Mouse (Mus musculus) spleen, embryonic (tissue): ENCODE data around the gene Syt9.

Experiments used
- CTCF ChIA-PET: fragments of 350-600 bp; sonication (Branson Sonifier 250); formaldehyde crosslinking; loops from one replicate; lab custom pipeline; 2022; lab: Charles Lee

Syt9 gene

DNA sequence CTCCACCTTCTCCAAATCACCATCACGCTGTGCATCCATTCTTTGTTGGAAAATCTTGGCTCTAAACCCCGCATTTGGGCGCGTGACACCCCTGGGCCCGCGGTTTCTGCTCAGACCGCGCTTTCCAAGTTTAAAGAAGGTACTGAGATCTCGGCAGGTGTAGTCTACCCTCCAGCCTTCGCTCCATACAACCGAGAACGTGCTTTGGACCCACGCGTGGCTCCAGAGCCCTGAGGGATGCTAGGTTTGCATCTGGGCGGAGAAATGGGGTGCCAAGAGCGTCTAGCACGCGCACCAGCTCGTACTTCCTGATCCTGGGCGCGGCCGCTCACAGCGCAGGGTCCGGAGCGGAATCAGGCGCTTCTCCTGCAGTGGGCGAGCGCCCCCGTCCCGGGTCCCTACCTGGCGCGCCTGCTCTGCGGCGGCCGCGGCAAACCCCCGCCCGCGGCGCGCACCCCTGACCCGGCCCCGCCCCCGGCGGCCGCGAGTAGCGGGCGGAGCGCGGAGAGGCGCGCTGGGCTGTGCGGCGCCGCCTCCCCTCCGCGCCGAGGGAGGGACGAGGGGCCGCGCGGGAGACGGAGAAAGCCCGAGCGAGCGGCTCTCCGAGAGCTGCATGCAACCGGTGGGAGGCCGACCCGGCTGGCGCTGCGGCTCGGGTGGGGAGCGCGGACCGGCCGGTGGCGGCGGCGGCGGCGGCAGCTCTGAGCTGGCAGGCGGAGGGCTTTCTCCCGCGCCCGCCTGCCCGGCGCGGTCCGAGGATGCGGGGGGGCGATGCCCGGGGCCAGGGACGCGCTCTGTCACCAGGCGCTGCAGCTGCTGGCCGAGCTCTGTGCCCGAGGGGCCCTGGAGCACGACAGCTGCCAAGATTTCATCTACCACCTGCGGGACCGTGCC lies at the start of gene Syt9:
Gene Syt9 (plus strand): TSS at position 497 of the 894 bp plus-strand sequence.
- CTCF ChIA-PET: no interaction called here

DNA sequence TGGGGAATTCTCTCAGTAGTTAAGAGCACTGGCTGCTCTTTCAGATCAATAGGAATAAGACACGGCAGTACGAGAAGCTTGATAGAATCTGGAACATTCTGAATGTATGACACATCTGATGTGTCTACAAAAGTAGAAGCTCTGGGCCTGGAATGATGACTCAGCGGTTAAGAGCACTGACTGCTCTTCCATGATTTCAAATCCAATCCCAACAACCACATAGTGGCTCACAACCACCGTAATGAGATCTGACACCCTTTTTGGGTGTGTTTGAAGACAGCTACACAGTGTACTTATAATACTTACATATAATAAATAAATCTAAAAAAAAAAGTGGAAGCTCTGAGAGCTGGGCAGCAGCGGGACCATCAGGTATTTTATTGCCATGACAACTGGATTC lies 31.5 kb upstream of the Syt9 start:
- CTCF ChIA-PET: interaction anchor here (0.5 kb wide), 1 partner anchor 24 kb away, joined by 3 read pairs; no protein-coding TSS in a partner anchor

DNA sequence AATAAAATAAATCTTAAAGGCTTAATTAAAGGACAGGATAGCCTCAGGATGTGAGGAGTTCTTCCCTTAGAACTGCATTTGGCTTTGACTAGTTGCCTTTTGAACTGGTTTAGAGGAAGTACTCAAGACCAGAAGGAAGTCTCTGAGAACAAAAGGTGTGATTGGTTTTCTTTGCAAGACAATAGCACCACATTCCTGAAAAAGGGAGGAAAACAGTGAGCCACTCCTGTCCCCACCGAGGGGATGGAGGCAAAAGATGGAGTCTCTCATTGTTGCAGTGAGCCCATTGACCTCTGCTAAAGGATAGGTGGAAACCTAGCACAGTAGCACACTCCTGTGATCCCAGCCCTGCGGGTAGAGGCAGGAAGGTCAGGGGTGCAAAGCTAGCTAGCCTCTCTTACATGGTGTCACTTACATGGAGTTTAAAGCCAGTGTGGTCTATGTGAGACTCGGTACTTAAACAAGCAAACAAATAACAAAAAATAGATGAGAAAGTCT lies 30.9 kb upstream of the Syt9 start:
- CTCF ChIA-PET: interaction anchor here (0.5 kb wide), 1 partner anchor 25 kb away, joined by 3 read pairs; no protein-coding TSS in a partner anchor

DNA sequence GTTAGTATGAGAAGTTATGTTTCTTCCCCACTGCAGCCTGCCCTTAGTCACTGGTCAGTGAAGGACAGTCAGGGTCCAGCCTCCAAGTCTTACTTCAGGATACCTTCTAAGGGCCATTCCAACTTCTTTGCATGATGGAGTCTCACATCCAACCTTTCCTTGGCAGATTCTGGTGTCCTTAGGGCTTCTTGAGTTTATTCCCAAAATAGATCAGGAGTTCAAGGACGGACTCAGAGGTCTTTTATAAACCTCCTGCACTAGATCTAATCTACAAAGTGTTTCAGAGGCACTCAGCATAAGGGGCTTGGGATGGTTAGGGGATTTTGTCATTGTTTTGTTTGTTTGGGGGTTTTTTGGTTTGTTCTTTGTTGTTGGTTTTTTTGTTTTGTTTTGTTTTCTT lies 30.3 kb upstream of the Syt9 start:
- CTCF ChIA-PET: no interaction called here

DNA sequence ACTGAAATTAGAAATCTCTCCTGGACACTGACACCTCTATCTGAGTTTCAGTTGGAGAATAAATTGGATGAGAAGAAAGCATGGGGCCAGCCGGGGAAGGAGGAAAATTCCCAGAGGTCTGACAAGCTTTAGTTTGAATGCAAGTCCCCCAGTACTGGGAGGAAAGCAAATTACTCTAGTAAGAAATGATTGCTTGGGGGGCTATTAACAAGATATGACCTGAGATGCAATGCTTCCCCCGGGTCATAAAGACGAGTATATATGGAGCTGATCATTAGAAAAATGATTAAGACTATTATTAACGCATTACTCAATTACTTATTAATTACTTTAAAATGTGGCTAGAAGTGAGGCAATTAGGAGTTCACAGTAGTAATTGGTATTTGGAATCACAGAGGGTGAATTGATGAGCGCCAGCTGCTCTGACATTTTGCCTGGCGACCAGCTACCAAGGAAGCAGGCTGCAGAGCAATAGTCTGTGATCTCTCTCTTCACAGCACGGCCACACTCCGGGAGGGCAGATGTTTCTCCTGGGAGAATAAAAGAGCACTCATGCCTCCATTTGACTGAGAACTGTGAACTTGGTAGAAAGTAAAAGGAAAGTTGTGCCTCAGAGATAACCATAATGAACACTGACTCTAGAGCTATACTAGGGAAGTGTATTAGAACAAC lies 28.9 kb upstream of the Syt9 start:
- CTCF ChIA-PET: no interaction called here

DNA sequence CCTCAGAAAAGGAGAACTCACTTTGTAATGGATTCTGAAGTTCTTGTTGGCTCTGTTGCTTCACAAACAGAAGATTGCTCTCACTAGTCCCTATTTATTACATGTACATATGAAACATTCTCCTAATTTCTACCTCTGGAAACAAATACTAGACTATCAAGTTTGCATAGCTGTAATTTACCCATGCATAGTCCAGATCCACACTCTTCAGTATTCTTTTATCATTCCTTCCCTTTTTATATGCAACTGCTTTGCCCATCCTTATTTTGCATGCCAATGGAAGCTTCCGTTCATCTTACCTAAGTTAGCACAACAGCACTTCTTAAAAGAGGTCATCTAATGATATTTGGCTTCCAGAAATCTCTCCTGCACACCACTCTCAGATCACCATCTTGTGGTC lies 21.3 kb upstream of the Syt9 start:
- CTCF ChIA-PET: no interaction called here

DNA sequence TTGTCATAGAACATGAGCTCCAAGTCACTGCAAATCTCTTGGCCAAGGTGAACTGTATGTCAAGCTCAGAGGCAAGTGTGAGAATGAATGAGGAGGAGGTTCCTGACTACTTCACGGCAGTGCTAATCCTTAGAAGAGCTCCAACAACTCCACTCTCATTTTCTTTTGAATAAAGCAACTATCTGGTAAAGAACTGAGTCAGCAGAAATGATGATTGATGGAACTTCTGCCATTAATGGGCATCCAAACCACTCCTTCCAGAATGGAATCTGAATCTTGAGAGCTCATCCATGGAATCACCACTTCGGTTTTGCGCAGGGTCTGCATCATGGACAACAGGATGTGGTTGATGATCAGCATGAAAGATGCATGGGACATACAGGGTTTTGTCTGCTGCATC lies 8.4 kb upstream of the Syt9 start:
- CTCF ChIA-PET: no interaction called here

DNA sequence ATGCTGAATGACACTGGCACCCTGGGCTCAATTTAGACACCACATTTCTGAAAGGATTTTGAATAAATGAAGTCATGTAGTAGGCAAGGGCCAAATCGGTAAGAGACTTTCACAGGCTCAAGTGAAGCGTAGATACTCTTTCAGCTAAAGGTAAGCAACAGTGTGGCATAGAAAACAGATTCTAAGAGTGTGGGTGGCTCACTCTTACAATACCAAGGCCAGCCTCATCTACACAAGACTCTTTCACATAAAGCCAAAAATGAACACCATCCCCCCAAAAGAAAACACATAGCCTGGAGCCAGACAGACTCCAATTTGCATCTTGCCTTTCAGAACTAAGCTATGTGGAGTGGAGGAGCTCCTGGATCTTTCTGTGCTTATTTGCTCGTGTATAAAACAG lies 7.9 kb upstream of the Syt9 start:
- CTCF ChIA-PET: no interaction called here

DNA sequence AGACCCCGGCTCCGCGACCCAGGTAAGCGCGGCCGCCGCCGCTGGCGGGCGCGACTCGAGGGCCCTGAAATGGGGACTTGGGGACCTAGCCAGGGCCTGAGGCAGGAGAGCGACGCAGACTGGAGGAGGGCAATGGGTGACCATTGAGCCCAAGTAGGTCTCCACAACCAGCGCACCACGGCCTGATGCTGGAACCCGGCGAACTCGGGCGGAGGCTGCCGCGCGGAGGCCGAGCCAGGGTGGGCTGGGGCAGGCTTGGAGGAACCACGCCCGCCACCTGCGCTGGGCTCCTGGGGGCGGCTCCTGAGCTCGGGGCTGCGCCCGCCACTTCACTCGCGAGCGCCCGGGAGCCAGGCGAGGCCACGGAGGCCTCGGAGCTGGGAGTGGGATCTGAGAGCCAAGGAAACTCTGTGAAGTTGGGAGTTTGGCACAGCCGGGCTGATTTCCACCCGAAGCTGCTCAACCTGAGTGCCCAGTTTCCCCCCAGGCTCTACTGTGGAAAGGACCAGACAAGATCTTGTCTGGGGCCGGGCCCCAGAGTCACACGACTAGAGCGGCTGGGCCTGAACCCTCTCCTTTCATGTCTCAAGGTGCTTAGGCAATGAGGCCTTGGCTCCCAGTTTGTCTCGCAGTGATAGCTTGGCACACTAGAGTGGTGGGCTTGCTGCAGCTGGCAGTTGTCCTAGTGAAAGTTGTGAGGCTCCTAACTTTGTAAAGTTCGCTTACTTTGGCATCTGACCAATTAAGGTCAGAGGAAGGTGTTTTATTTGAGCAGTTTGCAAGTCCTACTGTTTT lies 795 bp downstream of the Syt9 start:
- CTCF ChIA-PET: no interaction called here

DNA sequence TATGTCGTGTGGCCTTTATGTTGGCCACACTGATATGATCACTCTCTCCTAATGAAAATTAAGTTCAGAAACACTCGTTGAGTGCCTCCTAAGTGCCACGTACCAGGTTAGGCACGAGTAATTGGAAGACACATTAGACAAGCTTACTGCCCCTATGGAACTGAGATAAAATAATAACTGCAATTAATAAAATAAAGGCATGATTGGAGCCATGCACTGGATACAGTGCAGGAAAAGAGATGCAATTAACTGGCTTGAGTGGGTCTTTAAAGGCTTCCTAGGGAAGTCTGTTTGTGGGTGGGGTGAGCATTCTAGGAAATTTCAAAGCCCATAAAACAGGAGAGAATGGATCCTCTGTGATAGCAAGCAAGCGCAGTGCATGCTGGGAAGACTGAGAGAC lies 10.0 kb downstream of the Syt9 start:
- CTCF ChIA-PET: no interaction called here

DNA sequence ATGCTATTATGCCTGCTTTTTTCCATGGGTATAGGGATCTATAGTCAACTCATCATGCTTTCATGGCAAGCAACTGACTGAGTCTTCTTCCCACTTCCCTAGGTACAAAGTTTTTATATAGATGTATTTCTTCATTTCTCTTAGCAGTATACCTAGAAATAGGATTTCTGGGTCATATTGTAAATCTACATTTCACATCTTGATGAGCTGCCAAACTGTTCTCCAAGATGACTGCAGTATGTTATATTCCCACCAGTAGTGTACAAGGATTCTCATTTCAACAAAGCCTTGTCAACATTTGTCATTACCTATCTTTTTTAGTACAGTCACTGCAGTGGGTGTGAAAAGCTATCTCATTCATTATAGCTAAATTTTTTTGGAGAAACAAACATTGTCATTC lies 19.1 kb downstream of the Syt9 start:
- CTCF ChIA-PET: no interaction called here

DNA sequence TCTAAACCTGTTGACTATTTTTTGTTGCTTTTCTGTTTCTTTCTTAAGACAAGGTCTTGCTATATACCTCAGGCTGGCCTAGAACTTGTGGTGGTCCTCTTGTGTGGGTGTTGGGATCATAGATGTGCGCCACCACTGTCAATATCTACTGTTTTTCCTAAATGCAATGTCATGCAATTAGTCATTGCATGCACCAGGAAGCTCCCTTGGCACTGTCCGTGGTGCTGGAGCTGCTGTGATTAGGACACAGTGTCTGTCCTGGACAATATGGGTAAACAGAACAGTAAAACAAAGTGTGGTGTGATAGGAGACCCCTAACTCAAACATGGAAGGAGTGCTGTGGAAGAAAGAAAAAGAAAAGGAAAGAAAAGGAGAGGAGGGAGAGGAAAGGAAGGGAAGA lies 22.2 kb downstream of the Syt9 start:
- CTCF ChIA-PET: no interaction called here

DNA sequence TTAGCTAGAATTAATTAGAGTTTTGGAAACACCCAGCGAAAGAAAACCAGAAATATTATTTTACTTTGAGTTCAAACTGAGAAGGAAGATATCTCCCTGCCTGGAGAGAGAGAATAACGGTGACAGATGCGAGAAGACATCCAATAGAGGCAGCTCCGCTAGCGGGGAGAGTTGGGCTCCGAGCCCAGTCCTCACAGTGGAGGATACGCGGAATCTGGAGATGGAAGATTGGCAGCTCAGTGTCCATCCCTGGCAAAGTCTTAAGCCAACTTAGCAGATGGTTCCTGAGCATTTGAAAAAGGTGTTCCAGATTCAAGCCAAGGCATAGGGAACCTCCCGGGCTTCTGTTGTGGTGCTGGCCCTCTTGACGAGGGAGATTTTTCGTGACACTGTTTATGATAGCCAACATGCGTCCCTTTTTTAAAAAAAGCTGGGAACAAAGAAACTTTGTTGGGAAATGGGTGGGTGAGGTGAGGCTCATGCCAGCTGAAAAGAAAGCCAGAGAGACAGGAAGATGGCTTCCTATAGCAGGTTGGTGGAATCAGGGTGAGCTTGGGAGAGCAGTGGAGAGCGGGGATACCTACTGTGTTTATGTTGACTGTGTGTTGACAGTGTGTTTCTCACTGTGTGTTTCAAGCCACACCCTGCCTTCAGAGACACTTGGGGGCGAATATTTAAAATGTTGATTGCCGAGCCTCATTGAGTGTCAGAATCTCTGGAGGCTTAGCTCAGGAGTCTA lies 29.7 kb downstream of the Syt9 start:
- CTCF ChIA-PET: no interaction called here

DNA sequence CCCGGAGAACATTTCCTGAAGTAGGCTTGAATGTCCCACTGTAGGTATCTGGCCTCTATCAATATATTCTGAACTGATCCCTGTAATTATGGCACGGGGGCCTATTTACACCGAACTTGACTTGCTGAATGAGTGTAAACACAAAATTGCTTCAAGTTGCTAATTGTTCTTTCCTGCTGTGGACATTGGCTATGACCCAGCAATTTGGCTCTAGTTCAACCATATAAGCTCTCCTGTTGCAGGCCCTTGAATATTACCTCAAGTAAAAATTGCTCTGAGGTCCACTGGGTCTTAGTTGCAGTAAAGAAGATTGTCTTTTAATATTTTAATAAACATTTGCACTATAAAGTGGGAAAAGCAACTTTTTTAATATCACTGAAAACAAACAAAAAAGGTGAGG lies 32.7 kb downstream of the Syt9 start:
- CTCF ChIA-PET: no interaction called here

DNA sequence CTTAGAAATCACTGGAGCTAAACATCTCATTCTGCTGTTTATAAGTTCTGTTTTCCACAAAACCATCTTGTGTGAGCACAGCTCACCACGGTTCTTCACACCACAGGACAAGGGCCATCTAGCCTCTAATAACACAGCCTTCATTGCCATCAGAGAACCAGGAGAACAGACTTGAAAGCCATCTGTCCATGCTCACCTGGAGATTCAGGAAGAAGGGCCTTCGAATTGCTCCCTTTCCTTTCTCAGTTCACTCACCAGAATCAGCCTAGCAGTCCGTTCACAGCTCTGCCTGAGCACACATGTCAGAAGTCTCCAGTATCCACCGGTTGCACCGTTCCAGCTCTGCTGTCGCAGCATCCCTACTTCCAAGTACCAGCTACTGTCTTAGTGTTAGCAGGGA lies 44.4 kb downstream of the Syt9 start:
- CTCF ChIA-PET: no interaction called here

DNA sequence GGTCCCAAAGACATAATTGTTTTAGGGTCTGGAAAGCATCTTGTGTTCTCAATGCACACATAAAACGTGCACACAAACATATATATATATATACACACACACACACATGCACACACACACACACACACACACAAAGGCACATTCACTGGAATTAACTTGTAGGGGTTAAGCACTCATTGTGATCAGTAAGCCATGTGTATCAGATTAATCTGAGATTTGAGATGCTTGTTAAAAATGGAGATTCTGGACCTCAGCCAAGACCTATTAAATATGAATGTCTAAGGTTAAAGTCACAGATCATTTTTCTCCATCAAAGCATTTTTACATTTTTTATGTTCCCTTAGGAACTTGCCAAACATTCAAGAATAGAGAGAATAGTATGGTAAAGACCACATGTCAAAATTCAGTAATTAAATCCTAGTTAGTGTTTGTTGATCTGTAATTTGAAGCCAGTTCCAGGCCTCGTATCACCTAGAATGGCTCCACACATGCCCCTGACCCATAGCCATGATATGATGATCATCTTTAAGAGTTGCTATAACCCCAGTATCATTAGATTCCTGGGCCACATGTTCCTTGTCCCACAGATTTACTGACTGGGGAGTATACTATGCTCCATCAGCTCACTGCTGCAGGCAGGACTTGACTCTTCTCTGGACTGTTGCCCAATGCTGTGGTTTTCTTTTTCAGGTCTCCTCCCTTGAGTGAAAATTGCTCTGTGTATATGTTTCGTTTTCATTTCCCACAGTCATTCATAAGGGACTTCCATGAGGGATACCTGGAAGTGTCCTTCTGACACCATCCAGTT lies 46.7 kb downstream of the Syt9 start:
- CTCF ChIA-PET: no interaction called here

DNA sequence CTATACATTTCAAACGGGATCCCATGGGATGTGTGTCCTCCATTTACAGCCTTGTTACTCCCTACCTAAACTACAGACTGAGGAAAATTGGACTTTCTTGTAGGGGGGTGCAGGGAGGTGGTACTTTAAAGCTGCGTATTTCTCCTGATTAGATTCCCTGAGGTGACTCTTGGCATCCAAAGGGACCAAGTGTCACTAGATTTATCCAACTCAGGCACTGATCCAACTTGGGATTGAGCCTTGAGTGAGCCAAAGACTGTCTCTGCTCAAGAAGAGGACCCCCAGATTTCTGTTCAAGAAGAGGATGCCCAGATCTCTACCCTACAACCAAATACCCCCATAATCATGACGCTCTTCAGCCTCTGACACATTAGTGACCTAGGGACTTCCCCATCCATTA lies 66.9 kb downstream of the Syt9 start:
- CTCF ChIA-PET: interaction anchor here (0.7 kb wide), 1 partner anchor 89 kb away, joined by 5 read pairs; no protein-coding TSS in a partner anchor

DNA sequence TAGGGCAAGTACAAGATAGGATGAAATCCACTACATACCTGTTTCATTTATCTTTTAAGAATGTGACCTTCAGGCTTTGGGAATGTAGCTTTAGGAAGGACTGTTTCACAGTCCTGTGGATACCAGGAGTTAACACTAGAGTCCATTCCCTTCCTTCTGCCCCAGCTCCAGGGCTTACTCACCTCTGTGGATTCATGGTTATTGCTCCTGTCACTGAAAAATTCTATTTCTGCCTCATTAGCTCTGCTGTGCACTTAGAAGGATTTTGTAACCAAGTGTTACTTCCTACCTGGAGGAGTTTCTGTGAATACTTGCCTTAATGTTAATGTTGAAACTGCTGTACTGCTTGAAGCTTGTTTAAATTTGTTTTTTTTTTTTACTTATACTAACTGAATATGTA lies 74.1 kb downstream of the Syt9 start:
- CTCF ChIA-PET: no interaction called here

DNA sequence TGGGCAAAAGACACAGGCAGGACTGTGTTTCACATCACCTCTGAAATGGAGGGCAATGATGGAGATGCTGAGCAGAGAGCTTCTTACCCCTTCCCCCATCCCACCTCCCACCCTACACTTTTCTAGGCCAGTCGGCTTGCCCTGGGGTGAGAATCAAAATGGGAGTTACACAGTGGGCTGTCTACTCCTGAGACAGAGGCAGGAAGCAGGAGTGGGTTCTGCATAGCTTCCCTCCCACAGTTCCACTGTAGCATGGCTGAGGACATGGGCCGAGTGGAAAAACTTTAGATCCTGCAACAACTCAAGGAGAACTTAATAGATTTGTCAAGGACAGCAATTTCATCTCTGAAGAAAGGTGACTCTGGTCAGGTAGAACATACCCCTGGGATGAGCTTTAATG lies 84.1 kb downstream of the Syt9 start:
- CTCF ChIA-PET: no interaction called here

DNA sequence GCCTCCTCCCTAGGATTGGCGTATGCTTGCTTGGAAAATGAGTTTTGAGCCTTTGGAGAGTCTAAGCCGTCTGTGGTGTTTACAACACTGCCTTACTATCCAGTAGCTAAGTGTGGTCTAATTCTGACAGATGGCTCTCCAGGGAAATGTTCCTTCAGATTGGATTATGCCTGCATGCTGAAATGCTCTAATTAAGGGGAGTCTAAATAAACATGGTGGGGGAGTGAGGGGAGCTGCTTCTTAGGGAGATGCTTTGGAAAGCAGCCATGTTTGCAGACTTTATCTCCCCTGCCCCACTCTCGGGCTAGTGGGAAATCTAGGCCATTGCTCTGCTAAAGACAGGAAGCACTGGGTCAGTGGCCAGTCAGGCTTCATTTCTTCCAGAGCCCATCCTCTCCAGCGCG lies 84.6 kb downstream of the Syt9 start:
- CTCF ChIA-PET: no interaction called here
